Mouse (Mus musculus) mouse embryonic stem cell (cell line): ENCODE measurements around the gene Prr29.

Source experiments
- in situ Hi-C, 2 experiments: fragments of 300-500 bp; cut with MboI; formaldehyde crosslinking; loops; 1 replicate in 1 of 2; 3 replicates in 1 of 2; pipeline ENCODE4 v1.14.3; 2019 to 2020; ENCODE audit warnings: low sequenced_read_pairs in 2 of 2, low pct_unique_long_range_greater_than_20kb in 1 of 2, mixed read lengths in 1 of 2; ENCODE audit not compliant: unreplicated experiment in 1 of 2

Gene Prr29

DNA sequence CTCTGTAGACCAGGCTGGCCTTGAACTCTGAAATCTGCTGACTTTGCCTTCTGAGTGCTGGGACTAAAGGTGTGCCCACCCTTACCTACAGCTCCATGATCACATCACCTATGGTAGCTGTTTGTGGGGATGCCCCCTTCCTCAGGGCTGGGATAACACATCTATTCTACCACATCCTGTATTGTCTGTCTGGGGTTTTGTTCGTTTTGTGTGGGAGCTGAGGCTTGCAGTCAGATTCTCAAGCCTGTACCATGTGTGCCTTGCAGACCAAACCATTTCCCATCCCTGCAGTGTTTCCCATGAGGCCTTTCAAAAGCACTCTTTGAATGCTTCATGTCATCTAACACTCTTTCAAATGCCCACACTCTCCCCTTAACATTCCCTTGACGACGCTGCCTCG lies 13.3 kb upstream of the Prr29 start:
- in situ Hi-C loops = no loop called here

DNA sequence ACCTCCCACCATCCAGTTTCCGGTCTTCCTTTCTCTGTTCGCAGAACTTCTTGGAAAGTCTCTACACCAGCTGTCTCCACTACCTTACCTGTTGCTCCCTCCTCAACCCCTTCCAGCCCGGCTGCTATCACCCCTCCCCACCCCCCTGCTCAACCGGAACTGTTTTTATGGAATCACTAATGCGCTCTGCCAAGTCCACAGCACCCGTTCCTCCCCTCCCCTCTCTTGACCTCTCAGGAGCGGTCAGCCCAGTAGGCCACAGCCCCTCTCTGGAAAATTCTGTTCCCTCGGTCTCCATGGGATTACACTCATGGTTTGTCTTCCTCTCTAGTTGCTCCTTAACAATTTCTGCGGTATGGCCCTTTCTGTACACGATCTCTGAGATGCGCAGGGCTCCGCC lies 12.1 kb upstream of the Prr29 start, which contains the start of gene Scn4a:
Gene Scn4a (minus strand): TSS at position 101 of the 400 bp plus-strand sequence.
- in situ Hi-C loops = no loop called here

DNA sequence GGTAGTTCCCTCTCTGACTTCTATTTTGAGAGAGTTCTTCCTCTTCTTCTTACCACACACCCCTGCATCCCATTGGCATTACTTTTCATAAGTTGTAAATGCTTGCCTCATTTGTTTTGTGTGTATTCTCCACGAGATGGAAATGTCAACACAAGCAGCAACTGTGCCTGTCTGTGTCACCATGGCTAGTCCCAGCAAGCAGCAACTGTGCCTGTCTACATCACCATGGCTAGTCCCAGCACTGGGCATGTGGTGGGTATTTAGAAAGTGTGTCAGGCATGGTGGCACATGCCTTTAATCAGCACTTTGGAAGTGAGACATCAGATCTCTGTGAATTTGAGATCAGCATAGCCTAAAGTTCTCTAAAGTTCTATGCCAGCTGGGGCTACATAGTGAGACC lies 11.1 kb upstream of the Prr29 start:
- in situ Hi-C loops = no loop called here

DNA sequence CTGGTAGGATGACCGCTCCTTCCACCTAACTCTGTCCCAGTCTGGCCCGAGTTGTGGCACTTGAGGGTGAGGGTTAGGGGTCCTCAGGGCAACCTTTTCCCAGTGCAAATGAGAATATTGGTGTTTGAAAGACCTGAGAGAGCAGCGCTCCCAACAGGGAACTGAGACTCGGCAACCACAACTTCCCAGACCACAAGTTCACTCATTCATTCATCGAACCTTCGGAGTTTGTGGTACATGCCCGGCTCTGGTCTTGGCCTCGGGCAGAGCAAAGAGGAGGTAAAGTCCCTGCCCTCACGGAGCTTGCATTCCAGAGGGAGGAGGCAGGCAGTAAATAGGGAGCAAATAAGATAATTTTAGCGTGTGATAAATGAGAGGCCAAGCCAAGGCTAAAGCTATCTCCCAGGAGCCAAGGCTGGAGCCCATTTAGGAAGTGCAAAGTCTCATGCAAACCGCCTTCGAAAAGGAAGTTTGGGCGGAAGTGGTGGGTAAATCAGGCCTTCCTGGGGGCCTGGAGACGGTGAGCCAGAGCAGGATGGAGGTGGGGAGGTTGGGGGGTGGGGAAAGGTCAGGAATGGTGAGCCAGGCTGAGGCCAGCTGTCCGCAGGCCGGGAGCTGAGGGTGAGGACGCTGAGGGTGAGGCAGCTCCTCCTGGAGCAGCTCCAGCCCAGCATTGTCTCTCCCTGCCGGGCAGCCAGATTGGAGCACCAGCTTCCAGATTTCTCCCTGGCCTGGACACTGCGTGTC lies 9.7 kb upstream of the Prr29 start:
- in situ Hi-C loops = no loop called here

DNA sequence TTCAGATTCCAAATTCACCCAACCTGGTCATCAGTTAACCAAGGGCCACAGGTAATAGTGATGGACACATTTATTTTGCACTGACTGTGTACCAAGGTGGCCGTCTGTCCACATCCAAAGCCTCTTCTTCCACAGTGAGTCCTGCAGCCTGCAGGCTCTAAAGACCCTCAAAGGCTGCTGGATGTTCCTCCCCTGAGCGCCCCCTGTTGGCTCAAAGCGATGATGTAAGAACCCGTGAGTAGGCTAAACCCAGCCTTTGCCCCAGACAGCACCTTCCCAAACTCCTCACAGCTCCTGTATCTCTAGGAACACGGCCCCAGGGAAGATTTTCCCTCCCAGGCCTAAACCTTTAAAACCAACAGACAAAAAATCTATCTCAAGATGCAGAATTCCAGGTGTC lies 5.9 kb upstream of the Prr29 start:
- in situ Hi-C loops = no loop called here

DNA sequence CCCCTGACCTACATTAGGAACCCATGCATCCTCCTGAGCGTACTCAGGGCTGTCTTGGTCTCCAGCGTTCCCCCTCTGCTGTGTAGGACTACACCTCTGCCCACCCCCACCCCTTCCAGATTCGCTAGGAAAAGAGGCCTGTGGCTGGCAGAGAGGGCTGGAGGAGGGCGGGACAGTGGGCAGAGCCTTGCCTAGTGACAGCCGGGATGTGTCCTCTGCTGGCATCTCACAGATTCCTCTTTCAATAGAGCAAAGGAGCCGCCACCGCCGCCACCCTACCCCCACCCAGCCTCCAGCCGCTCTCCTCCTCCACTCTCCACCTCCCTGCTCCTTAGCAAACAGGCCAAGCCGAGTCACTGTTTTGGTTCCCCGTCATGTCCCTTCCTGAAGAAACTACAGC lies 560 bp upstream of the Prr29 start:
- in situ Hi-C loops = no loop called here

DNA sequence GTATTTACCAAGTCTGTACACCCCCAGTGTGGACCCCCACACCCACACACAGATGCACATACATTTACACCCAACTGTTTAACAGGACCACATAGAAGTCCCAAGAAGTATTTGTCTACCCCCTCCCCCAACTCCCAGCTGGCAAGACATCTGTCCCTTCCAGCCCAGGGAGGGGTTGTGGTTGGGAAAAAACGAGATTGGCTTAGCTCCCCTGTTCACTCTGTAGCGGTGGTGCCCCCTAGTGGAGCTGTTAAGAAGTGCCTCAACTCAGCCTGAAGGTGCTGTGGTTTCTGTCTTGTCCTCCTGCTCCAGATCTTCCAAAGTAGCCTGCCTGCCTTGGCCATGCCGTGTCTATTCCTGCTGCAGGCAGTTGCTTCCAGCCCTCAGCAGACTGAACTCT lies 1.0 kb downstream of the Prr29 start:
- in situ Hi-C loops = no loop called here

DNA sequence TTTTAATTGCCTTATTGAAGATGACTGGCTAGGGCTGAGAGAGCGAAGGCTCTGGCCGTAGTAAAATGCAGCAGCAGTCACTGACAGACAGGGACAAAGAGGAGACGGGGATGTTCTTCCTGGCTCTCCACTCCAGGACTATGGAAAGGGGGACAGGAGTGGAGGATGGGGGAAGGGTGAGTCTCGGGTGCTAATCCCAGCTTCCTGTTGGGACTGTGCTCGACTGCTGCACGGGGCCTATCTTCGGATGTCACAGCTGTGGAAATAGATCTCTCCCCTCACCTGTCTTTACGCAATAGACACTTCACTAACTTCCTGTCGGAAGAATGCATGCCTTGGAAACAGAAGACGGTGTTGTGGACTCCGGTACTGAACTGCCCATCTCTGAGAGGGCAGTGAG lies 8.7 kb downstream of the Prr29 start:
- in situ Hi-C loops = no loop called here

DNA sequence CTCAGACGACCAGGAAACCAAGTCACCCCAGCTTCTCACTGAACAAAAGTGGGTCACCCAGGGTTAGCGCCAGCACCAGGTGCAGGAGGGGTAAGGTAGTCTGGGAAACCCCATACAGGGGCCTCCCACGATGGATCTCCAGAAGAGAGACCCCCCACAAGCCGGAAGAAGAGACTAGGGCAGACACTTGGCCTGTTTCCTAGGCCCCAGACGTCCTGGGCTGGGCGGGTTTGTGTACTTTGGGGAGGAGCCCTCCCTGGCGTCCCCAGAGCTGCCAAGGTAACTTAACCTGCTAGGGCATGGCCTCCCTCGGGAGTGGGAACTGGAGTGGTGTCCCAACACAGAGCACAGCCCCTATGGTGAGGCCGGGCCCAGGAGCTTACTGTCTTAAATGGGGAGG lies 9.3 kb downstream of the Prr29 start:
- in situ Hi-C loops = no loop called here

DNA sequence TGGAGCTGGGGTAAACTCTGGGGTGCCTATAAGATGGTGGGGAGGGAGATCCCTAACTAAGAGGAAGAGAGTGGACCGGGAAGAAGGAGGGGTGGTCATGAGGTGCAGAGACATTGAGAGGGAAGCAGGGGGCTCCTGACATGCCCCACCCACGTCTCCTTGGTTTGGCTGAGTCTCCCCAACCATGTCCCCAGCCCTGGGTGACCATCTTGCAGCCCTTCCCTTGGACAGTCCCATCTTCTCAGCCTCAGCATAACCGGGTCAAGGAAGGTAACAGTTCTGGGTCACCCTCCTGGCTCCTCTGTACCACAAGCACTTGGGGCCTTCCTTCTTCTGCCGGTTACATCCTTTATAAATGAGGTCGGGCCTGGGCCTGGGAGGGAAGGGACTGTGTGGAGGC lies 9.7 kb downstream of the Prr29 start:
- in situ Hi-C loops = no loop called here

DNA sequence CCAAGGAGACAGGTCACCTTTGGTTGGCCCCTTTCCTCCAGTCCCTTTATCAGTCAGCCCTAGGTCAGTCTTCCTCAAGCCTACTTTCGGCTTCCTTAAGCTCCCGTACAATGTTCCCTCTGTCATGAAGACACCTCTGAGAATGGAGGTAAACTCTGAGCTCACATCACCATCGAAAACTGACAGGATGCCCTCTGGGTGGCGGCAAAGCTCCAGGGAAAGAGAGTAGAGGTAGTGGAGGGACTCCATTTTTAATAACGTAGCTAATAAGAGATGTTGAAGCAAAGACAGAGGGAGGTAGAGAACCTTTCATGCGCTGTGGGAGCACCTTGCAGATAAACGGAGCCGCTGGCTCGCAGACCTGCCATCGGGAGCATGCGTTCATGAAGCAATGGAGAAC lies 15.7 kb downstream of the Prr29 start:
- in situ Hi-C loops = no loop called here

DNA sequence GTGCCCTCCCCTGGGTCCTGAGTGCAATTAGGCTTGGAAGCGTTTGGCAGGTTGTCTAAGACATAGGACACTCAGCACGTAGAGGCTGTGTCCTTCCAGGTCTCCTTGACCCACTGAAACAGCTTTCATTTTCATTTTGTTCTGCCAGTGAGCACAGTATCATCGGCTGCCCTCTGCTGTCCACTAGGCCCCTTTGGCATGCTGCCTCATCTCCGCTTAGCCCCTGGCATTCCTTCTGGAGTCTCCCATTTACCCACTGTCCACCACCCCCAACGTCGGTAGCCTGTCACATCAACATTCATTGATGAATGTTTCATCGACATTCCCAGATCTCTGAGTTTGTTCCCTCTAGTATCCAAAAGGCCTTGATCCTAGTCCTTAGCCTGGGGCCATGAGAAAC lies 16.6 kb downstream of the Prr29 start:
- in situ Hi-C loops = no loop called here

DNA sequence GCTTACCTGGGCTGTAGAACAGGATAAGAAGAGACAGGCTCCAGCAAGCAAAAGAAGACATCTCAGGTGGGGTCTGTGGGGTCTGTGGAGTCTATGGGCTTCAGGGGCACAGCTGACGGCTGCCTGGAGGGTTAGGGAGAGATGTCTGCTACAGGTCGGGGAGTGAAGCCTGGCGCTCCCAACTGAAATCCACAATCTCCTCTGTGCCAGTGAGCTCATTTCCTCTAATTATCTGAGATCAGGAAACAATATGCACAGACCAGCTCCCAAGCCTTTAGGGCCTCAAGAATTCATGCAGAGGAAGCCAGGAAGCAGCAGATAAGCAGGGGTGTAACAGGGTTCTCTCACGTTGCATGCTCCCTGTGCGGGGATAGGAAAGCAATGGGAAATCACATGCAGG lies 17.2 kb downstream of the Prr29 start:
- in situ Hi-C loops = no loop called here

DNA sequence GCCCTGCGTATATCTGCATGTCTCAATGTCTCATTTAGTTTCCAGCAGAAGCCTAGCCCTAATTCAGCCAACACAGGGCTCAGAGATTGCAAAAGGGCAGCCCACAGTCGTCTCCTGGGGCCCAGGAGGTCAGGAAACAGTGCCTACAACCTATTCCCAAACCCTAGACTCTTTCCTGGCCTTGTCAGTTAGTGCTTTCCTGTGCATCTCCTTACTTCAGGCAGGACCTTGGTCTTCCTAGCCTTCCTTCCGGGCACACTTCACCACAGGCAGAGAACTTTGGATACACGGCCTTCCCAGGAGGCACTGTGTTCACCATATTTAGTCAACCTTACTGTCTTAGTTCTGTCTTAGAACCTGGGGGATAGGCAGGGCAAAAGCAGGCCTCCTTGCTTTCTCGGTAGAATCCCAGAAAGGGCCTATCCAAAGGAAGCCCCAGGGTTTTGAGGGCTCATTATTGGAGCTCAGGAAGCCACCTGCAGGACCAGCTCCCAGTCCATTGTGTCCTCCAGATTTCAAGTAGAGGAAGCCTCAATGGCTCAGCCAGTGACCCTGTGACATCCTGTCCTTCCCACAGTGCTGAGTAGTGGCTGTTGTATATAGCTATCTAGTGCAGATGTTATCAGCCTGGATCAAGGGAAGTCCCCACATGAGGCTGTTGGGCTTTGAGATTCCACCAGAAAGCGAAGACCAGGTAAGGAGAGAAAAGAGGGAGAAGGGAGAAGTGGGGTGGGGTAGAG lies 17.9 kb downstream of the Prr29 start:
- in situ Hi-C loops = no loop called here

DNA sequence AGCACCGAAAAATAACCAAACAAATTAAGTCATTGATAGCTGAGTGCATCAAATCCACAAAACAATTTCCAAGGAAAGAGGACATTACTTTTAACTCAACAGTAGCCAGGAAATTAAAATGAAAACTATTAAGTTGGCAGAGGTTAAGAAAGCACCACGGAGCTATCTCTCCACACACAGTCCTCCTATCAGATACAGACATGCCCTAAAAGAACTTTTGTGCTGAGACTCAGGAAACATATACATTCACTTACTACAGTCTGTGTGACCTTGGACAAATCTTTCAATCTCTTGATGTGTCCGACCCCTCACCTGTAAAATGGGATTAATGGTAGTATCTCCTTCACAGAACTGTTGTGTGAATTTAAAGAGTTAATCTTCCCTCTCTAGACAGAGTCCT lies 21.1 kb downstream of the Prr29 start:
- in situ Hi-C loops = no loop called here

DNA sequence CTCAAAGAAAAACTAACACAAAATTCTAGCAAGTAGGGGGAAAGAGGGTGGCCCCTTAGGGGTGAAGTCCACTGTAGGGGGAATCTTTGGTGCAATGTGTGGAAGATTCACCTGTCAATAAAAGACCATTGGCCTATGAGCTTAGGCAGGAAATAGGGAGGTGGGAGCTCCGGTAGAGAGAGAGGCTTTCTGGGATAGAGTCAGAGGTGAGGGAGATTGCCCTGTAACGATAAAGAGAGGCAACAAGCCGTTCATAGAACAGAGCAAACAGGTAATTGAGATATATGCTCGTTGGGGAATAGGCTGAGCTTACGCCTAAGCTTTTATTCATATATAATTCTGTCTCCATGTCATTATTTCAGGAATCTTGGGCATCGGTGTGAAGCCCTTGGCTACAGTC lies 21.7 kb downstream of the Prr29 start:
- in situ Hi-C loops = no loop called here

DNA sequence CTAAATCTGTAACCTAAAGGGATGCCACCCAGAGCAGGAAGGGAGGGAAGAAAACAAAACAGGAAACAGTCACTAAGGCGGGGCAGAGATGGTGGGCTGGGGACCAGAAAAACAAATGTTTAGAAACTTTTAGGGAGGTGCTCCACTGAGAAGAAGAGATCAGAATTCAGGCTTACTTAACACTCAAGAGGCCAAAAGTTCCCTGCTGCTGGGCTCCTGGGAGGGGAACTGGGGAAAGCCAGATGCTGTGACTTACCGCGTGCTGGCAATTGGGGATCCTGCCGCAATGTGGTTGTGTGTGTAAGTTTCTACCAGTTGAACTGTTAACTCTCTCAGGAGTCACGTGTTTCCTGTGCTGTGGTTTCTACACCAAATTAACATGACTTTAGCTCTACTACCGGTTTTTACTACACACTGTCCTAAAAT lies 22.5 kb downstream of the Prr29 start, which contains the start of gene Icam2:
Gene Icam2 (minus strand): TSS at position 285 of the 426 bp plus-strand sequence.
- in situ Hi-C loops = no loop called here

DNA sequence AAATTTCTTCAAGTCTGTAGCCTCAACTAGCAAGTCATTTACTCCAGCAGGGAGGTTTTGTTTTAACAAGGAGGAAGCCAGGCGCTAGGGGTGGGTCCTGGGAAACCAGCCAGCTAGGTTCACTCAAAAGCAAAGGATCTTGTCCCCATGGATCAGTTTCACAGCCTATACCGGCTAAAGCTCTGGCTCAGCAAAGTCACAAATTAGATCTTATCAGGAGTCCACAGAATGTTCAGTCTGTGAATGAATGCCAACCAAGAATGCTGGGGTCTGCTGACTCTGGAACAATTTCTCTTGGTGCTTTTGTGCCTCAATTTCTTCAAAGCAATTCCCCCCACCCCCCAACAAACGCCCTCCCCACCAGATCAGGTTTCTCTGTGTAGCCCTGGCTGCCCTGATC lies 24.3 kb downstream of the Prr29 start:
- in situ Hi-C loops = no loop called here

DNA sequence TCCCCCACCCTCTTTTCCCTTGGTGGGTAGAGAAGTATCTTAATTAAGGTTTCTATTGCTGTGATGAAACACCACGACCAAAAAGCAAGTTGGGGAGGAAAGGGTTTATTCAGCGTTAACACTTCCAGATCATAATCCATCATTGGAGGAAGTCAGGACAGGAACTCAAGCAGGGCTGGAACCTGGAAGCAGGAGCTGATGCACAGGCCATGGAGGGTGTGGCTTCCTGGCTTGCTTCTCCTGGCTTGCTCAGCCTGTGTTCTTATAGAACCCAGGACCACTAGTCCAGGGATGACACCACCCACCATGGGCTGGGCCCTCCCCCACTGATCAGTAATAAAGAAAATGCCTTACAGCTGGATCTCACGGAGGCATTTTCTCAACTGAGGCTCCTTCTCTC lies 25.5 kb downstream of the Prr29 start:
- in situ Hi-C loops = no loop called here

DNA sequence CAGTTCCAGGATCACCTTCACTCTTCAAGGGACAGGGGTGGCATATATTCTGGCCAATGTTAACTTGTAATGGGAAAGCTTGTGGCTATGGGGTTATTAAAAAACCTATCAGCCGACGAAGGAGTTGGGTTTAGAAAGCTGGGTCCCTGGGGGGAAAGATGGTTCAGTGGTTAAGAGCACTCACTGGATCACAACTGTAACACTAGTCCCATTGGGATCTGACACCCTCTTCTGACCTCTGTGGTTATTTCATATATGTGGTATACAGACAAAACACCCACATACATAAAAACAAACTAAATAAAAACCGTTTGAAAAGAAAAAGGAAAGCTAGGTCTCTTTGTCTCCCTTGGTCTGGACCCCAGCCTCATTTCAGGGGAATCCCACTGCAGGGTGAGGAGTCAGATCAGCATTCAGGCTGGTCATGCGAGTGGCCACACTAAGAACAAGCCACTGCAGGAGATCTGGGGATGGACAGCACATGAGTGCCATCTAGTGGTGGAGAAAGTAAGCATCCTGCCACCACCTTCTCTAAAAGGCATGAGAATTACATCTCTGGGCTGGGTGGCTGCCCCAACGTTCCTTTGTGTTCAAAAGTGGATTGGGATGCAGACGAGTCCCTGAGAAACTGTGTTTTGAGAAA lies 26.4 kb downstream of the Prr29 start:
- in situ Hi-C loops = no loop called here
